Mouse (Mus musculus) adrenal gland, adult 2 months (tissue): ENCODE measurements at regions not wholly inside any gene's neighbourhood (a gene's known extent, or its start where the extent isn't known, plus 50 kb on each side); places are given as distances from the start of the nearest gene placed in this dataset.

Source experiments
- DNase-seq: peaks from one replicate; pipeline ENCODE4 v3.0.0; 2021

DNA sequence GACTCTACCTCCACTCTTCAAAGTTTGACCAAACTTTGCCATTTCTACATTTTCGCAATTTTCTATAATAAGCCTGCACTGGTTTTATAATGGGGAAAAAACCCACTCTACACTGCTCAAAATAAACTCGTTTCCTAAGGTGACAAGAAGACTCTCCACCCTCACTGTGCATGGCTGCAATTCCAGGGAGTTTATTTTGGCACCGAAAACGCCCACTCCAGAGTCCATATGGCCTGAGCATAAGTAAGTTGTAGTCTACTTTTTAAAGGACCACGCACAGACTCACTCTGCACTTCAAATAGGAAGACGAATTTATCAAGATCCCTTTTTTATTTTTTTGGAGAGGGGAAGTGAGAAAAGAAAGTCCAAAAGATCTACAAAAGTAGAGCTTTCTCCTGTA, 219.4 kb downstream of the Pdcd6ip start:
- no peak for DNase-seq

DNA sequence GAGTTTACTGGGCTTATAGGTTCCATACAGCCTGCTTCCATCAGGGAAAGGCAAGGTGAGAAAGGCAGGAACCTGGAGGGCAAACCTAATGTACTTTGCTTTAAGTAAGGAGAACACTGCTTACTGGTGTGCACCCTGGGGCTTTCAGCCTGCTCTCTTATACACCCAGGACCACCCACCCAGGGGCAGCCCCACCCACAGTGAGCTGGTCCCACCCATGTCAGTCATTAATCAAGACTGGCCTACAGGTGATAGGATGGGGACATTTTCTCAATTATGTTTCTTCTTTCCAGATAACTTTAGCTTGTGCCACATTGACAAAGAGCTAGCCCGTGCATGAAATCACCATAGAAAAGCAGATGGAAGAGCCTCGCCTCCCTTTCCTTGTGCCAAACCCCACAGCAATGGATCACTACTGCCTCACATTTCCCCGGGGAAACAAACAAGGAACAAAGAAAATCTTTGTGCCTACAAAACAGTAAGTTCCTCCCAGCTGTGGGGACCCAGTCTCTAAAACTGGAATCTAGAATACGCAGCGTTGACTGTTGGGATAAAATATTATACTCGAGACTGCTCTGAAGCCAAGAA, 221.5 kb downstream of the Pdcd6ip start:
- no peak for DNase-seq

DNA sequence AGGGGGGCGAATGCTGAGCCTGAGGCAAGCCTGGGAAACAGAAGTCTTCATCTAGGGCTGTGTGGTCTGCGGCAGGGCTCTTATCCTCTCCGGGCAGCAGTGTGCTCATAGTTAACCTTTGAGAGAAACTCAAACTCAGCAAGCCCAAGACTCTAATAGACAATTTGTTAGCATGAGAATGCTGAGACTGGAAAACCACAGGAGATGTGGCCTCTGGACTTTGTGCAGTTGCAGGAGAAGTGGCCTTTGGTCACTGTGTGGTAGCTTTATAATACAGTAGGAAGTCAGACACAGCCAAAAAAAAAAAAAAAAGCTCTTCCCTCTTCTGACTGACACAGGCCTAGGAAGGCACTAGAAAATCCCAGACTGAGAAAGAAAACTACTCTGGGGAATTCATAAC, 228.2 kb downstream of the Pdcd6ip start:
- no peak for DNase-seq

DNA sequence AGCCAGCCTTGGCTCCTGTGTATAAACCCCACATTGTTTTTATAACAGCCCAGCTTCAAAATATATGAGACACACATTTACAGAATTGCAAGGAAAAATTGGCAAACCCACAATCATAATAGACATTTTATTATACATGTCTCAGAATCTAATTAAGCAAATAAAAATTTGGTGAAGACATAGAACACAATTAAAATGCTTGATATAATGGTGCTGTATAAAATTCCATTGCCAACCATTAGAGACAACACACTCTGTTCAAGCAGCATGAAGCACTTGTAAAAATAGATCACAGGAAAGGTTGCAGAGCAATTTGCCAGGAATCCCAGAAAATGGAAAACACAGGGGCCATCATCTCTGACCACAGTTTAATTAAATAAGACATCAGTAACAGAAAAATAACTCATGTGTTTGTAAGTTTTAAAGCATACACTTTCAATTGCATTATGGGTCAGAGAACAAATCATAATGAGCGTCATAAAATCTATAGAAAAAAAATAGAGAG, 229.2 kb downstream of the Pdcd6ip start:
- no peak for DNase-seq

DNA sequence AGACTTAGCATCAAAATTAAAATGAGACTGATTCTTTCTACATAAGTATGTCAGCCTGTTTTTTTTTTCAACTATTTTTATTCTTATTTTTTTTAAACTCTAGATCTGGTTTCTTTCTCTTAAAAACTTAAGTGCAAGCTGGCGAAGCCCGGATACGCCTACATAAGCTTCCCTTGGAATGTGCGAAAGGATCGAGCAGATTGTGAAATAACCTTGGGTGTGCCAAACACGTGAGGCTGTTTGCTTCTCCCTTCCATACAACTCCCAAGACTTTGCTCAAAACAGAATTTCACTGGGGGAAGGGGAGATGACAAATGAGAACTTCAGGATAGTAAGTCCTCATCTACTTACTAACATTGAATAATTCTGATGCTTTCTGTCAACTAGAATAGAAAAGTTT, 236.3 kb downstream of the Pdcd6ip start:
- DNase-seq: no peak

DNA sequence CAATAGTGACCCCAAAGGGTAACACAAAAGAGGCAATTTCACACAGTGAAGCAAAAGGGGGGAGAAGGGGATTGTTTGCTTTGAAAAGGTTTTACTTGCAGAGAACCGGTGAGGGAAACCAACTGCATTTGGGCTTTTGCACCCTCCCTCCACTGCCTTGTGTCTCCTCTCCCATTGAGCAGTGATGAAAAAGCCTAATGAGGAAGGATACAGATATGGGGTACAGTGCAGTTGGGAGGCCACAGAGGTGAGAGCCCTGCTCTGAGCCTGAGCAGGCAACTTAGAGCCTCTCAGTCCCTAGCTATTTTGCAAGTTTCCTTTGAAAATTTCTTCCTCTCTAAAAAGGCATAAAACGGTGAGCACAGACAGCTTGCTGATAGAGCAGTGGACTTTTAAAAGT, 245.2 kb downstream of the Pdcd6ip start:
- no peak for DNase-seq

DNA sequence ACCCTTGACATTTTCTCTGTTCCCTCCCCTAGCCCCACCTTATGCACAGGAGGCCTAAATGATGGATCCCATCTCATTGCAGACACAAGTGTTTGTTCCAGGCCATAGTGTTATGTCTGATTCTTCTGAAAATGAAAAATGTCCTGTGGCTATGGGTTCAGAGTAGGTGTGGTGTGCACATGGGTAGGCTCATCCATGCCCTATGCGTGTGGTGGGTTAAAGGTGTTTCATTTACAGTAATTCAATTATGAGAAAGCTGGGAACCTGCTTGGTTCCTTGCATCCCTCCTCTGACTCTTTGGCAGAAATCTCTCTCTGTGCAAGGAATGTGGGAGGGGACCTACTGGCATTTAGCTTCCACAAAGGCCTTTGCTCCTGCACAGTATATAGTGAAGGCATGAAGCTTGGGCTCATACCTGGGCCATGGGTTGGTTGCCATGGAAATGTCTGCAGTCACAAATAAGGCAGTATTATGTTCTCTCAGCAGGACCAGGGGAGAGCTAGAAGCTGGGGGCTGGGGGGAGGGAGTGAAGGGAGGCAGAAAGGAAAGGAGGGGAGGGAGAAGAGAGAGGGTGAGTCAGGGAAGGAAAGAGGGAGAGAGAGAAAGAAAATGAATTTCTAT, 245.7 kb downstream of the Pdcd6ip start:
- no peak for DNase-seq

DNA sequence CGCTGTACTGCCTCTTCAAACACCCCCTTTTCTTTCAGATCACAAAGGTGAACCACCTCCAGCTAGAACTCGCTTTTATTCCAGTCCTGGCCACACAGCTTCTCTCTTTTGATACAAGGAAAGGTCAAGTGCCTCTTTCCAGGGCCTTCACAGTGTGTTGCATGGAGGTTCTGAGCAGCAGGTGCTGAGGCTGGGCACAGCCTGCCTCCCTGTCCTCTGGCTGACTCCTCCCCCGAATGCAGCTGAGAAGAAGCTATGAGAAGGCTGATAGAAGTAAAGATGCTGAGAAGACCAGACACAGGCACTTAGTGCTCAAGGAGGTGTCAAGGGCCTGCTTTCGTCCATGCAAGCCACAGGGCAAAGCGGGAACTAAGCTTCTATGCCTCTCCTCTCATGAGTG, 248.2 kb downstream of the Pdcd6ip start:
- no peak for DNase-seq

DNA sequence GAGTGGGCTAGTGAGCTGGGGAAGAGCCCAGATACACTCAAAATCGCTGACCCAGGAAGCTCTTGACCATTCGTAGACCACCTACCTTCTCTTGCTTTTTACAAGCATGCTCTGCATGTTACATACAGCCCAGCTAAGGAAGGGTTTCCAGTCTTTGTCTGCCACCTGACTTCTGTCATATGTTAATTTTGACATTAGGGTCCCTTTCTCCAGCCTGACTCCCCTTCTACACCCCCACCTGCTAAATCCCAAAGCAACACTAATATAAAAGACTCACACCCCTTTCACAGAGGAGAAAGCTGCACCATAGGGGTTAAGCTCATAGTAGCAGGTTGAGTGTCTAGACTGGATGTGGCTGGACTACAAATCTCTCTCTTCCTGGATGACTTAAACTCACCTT, 248.8 kb downstream of the Pdcd6ip start:
- DNase-seq: no peak

DNA sequence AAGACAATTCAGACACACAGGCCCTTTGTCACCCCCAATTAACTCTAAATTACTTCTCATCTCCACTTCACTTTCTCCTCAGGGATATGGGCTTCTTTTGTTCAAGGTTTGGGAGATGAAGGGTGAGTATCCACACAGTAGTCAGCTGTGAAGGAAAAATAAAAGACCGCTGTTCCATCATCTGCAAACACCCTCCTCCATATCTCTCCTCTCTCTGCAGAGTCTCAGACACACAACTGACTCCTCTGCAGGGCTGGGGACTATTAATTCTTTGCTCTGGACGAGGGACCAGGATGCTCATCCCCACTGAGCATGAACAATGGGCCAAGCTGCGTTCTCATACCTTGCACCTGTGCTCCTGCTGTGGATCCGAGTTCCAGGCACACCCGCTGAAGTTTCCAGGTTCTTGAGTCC, 249.3 kb downstream of the Pdcd6ip start:
- DNase-seq: no peak

DNA sequence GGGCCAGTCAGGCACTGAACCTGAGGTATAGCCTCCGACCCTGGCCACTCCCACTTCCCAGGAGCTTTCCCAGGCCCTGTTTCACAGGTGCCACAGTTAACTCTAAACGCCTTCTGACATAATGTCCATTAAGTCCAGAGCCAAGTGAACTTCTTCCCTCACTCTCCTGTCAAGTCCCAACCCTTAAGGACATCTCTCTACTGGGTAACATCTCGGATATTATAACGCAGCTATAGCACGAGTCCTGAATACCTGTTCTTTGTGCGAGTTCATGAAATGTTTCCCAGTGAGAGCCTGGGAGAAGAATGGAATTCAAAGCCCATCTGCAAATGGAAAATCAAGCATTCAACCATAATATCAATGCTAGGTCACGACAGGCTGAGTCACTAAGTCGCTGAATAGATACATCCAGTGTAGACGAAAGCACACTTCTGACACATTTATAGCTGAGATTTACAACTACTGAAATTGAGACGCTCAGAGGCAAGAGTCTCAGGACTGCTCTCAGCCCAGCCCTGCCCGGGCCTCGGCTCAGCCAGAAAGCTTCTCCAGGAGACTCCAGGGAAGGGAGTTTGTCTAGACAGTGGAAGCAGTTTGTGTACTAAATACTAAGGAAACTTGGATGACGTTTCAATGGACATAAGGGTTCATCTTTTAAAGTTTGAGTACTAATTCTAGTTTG, 250.7 kb downstream of the Pdcd6ip start:
- no peak for DNase-seq

DNA sequence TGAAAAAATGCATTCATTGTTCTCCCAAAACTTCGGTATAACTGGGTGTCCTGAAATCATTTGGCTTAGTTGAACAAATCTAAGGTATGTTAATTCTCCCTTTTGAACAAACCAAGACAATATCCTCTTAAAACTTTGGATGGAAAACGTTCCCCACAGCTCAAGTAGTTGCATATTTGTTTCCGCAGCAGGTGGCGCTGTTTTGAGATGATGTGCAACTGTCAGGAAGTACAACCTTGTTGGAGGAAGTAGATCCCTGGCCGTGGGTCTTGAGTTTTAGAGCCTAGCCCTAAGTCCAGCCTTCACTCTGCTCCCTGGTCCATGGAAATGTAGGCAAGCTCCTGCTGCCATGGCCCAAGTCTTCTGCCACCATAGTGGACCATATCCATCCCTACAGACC, 252.5 kb downstream of the Pdcd6ip start:
- DNase-seq: no peak

DNA sequence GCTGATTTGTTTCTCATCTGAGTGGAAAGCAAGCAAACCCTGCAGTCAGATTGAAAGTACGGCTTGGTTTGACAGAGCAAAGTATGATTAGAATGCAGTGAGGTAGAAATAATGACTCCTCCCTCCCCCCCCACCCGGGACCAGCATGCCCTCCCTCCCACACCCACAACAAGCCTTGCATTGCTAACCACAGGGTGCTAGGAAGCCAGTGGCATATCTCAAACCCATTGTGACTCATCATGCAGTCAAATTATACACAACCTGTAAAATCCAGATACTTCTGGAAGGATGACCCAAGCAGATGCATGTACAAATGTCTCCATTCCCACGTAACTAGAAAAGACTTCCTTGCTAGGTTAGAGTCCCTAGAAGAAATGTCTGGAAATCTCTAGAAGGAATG, 254.8 kb downstream of the Pdcd6ip start:
- DNase-seq: no peak

DNA sequence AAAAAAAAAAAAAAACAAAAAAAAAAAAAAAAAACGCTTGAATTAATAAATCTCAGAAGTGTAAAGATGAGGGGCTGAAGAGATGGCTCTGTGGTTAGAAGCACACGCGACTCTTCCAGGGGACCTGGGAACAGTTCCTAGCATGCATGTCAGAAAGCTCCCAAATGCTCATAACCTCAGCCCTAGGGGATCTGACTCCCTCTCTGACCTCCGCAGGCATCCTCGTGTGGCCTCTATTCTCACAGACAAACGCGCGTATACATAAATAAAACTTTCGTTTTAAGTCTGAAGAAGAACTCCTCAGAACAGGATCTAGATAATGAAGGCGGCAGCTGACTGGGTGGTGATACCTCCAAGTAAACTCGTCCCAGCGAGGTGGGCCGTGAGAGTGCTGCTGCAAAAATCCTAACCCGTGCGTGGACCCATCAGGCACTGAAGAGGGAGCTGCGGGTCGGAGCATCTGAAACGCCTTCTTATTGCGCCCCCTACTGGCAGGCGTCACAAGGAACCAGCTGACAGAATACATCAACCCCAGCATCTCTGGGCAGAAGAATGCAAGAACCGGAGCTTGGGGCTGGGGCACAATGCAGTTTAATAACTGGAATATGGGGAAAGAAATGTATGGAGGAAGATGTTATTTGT, 266.2 kb downstream of the Pdcd6ip start:
- DNase-seq: peak; percentile 62

DNA sequence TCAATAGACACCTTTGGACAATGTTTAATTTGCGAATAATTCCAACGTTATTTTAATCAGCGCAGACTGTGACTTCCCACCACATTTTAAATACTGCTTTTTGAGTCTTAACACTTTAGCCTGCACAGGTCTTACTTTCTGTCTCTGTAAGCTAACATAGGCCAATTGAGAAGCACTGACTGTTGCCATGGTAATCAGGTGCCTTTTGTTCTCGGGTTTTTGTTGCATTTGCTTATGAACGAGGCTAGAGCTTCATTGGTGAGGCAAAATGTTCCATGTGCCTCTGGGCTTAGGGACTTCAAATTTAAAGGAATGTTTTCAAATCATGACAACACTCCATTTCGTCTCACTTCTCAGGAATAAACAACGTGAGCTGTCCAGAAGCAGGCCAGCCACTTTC, 269.7 kb downstream of the Pdcd6ip start:
- no peak for DNase-seq

DNA sequence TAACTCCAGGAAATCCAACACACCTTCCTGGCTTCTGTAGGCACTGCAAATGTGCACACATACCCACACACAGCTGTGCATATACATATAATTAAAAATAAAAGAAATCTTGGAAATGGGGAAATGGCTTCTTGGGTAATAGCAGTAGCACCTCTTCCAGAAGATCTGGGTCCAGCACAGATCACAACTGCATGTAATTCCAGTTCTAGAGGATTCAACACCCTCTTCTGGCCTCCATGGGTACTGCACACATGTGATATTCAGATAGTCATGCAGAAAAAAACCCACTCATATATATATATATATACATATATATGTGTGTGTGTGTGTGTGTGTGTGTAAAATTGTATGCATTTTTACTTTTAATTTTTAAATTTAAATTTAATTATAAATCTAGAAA, 272.1 kb downstream of the Pdcd6ip start:
- no peak for DNase-seq

DNA sequence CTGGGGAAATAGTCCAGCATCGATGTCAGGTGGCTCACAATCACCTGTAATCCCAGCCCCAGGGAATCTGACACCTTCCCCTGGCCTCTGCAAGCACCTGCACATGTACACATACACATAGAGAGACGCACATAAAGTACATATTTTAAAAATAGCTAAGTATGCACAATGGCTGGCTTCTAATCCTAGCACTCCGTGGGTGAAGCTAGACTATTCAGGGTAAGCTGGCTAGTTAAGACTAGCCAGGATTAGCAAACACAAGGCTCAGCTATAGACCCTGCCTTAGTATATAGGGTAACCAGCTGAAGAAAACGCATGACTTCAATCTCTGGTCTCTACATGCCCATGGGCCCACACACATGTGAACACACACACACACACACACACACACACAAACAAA, 274.6 kb downstream of the Pdcd6ip start:
- DNase-seq: no peak

DNA sequence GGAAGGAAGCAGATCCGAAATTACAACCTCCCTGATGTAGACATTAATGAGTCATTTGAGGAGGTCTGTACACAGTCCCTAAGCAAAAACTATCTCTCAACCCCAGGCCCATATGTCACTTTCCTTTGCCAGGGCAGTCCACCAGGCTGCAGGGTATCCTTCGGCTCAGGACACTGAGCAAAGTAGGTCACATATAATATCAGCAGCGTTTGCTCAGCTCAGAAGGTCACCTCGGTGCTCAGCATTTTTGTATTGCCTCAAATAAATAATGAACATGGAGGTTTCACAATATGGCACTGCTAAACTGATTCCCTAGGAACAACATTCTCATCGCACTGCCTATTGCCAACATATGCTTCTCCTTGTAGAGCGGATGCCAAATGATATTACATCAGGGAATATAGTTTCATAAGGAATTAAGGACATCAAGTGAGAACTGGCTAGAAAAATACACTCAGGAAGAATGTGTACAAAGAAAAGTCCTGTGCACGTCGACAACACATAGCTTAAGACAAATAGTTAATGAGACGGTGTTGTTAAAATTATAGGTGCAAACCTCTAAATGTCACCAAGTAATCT, 275.4 kb downstream of the Pdcd6ip start:
- DNase-seq: no peak

DNA sequence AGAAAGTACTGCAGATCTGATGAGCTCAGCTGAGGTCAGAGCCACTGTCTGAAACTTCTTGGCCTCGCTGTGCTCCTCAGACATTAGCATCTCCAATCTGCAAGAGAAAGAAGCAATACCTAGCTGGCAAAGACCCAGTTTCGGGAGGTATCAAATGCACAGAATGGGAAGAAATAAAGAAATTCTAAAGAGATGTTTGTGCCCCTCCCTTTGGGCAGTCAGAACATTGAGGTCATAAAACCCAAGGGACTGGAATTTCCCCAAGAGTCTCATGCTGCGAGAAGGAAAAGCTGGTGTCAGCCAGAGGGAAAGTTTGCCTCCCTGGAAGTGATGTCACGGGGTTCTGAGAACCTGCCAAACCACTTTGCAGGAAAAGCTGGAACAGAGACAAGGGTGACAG, 277.6 kb downstream of the Pdcd6ip start:
- no peak for DNase-seq

DNA sequence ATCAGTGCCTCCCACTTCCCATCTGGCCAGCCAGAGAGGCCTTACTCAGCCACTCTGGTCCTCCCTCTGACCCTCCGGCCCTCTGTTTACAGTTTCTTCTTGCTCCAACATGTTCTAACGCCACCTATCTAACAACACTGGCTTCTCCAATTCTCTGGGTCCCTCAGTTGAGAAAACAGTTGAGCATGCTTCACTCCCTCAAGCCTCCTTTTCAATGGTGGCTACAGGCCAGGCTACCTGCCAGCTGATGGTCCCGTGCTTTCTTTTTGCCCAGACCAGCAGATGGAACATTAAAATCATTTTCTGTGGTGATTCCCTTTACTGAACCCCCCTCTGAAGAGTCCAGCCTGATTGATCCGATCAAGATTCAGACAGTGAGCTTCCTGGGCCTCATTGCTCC, 280.8 kb downstream of the Pdcd6ip start:
- DNase-seq: no peak

DNA sequence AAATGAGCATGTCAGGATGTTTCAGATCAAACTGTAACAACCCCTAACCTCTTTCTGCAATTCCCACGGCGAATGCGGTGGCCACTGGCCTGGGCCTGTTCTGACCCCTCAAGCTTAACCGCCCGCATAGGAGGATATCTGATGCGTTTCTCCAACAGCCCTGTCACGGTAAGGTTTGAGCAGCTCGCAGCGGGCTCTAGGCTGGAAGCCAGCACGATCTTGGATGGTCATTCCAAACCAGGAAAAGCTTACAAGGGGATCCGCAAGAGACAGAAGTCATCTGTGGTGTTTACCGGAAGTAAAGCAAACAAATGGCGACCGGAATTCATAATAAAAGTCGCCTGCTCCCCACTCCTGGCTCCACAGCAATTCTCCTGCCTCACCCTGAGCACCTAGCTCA, 281.7 kb downstream of the Pdcd6ip start:
- DNase-seq: no peak

DNA sequence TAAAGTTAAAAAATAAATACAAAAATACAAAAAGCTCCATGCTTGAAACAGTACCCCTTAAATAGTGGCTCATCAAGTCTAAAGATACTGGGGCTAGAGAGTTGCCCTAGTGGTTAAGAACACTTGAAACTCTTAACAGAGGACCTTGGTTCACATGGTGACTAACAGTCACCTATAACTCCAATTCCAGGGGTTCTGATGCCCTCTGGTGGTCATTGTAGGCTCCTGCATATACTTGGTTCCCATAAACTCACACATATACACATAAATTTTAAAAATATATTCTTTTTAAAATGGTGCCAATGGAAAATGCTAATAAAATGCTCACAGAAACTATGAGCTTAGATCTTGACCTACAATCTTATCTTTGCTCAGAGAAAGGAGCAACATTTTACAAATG, 286.4 kb downstream of the Pdcd6ip start:
- no peak for DNase-seq

DNA sequence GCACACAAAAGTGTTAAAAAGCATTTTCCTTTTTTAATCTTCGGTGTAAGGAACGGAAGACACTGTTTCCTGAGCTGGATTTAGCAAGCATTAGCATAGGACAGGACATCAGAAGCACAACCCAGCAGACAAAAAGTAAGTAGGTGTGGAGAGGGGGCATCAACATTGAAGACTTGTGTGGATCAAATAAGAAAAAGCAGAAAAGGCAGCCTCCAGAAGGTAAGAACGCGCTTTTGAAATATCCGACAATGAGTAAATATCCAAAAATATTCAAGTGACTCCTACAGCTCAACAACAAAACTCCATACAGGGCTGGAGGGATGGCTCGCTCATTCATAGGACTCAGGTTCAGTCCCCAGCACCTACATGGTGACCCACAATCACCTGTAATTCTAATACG, 286.9 kb downstream of the Pdcd6ip start:
- DNase-seq: no peak
